Mouse (Mus musculus): ENCODE measurements around the gene Gp1bb.

Gene Gp1bb

DNA sequence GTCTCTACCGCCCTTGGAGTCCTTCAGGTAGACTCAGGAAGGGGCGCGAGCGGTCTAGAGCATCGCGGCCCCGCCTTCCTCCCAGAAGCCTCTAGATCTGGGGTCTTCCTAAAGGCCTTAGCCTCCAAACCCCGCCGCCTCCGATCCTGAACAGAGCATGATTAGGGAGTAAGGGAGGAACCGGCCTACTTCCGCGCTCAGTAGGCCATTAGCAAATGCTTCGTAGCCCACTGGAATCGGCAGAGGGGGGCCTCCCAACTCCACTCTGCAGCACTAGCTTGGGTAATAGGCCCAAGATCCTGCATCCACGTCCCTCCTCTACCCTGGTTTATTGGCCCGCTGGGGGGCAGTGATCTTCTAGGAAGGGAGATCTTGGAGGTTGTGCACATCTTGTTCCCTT is at the start of gene Gp1bb:
TSS of gene Gp1bb (minus strand) at position 385 of the 400 bp plus-strand sequence.
- no peak for DNase-seq

DNA sequence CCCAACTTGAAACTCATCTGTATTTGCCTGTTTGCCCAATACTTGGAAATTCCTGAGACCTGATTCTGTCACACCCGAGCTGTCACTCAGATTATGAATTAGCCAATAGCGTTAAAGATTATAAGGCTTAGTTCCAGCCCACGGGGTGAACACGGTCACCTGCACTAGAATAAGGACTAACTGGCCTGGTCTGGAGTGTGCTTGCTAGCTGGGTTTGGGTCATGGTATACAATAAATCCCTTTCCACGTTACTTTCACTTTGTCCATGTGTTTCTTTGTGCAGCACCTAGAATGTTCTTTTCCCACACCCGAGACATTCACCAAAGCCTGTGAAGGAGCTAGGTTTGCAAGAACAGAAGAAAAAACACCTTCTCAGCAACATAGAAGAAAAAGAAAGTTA is 47.7 kb upstream of the Gp1bb start:
- DNase-seq, result no peak

- no peak for DNase-seq
These were observed 36.4 kb upstream of the Gp1bb start for GRCm38 (mm10) chr16:18658597-18658996.

GRCm38 (mm10) chr16:18655372-18656098 is 33.3 kb upstream of the Gp1bb start:
- no peak for DNase-seq

- no peak for DNase-seq
These were observed 31.3 kb upstream of the Gp1bb start for GRCm38 (mm10) chr16:18653290-18654160.

- no peak for DNase-seq
These were observed 26.9 kb upstream of the Gp1bb start for GRCm38 (mm10) chr16:18649126-18649525.

DNA sequence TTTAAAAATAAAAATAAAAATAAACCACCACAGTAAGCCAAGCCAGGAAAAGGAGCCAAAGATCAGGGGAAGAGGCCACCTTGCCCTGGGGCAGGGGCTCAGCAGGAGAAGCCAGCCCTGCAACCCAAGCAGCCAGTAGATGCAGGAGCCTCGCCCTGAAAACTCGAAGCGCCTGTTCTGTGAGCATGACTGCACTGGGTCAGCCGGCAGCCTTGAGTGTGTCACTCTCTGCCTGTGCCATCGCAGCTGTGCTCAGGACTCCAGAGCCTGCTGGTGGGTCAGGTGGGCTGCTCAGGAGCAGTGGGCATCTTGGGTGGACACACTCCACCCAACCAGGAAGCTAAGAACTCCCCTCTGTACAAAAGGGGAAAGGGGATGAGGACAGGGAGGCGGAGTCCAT is 23.1 kb upstream of the Gp1bb start:
- DNase-seq, result no peak

DNA sequence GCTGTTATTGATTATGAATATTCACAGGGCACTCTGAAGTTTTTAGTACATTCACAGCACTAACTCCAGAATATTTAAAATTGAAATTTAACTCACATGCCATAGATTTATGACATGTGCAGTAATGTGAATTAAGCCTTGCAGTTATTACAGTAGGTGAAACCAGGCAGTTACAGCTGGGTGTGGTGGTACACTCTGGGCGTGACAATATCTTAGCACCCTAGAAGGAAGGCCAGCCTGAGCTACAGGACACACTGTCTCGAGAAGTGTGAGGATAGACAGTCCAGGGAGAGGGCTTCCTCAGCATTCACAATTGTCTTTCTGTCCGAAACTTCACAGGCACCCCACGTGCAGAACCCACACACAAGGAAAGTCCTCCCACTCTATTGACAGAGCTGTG is 22.3 kb upstream of the Gp1bb start:
- DNase-seq, result no peak

DNA sequence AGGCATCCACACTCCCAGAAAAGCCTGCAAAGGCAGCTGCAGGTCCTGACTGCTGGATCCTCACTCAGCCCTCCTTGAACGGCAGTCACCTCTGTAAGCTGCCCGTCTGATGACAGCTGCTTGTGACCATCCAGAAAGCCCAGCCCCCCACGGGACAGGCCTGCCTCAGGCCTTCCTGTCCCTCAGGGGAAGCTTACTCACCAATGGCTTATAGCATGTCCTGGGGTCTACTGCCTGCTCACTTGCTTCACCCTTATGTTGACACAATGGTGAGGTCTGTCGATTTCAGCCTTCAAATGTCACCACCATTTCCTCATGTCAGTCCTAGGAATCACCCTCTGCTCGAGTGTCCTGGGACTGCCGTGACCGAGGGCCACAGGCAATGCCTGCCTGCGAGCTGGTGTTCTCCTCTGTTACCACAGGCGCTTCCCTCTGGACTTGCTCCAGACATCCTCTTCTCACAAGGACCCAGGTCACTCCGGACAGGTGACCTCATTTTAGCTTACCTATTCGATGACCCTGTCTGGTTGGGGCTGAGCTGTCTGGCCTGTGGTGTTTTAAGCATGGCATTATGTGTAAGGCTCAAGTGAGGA is 21.3 kb upstream of the Gp1bb start:
- no peak for DNase-seq

DNA sequence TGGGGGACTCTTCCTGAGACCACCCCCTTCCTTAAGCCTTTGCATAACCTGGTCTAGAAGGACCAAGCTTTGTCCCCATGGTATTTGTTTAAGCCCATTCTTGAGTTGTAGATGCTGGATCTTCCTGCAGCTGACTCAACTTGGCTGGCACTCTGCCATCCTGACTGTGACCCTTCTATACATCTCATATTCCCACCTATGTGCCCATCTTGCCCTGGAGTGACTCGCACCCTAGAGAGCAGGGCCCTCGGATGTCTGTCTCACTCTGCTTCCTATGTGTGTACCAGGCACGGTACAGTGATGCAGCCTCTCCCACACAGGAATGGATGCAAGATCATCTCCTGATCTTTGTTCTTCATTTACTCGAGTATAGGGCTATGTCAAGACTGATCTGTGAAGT is 20.7 kb upstream of the Gp1bb start:
- DNase-seq, result no peak

DNA sequence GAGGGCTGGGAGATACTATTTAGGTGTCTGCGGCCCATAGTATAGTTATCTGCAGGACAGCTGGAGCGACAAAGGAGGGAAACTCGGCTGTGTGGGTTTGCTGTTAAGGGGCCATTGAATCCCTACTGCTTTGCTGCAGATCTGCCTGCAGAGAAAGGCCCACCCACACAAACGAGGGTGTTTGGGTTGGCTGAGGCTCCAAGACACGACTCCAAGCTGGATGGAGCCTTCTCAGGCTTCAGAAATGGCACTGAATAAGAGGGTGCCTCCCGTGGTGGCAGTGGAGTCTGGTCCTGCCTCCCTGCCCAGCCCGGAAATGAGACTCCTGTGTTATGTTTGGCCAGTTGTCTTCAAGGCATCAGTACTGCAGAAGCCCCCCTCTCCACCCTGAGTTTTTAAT is 20.1 kb upstream of the Gp1bb start:
- no peak for DNase-seq

- no peak for DNase-seq
These were observed 17.3 kb upstream of the Gp1bb start for GRCm38 (mm10) chr16:18639382-18639929.

DNA sequence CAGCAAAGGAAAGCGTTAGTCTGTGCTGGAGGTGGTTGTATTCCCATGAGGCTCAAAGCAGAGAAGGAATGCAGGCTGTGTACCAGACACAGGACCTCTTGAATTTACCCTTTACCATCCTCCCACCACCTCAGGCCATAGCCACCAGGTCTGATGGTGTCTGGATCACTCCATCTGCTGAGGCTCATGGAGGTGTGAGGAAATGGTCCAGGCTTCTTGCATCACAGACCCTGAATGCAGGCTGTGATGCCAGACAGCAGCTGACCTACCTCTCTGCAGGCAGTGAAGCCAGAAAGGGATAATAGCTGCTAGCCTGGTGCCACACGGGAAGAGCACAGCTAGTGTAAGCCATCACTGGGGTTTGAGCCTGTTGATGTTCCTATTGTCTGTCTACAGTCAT is 16.2 kb upstream of the Gp1bb start:
- no peak for DNase-seq

- DNase-seq, result no peak
These were observed 14.6 kb upstream of the Gp1bb start for GRCm38 (mm10) chr16:18636804-18637203.

DNA sequence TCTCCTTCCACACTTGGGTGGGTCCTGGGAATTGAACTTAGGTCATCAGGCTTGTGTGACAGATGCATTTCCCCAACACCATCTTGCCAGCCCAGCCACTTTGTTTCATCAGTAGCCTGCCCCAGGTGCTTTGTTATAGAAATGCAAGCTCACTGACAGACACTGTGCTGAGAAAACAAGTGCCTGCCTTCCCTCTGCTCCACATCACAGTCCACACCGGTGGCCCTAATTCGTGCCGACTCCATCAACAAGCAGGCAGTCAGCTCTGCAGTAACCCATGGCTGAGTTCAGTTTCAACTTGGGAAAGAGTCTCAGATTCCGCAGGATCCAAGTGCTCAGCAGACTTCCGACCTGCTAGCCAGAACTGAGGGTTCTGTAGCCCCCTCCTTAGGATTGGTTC is 14.2 kb upstream of the Gp1bb start:
- no peak for DNase-seq

DNA sequence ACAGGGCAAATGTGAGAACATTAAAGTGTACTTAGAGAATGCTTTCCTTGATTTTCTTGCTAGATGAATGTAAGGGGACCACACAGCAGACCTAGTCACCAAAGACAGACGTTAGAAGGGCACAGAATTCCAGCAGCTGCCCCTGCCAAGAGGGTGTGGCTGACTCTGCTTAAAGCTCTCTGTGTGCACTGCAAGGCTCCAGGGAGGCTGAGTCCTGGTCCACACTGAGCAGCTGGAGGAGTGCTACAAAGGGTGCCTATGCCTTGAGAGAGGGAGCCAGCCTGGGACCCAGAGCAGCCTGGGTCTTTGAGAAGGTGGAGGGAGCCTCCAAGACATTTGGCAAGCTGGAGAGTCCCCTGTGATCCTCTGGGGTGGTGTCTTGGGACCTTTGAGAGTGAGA is 11.1 kb upstream of the Gp1bb start:
- no peak for DNase-seq

GRCm38 (mm10) chr16:18632816-18633215 is 10.6 kb upstream of the Gp1bb start:
- no peak for DNase-seq

DNA sequence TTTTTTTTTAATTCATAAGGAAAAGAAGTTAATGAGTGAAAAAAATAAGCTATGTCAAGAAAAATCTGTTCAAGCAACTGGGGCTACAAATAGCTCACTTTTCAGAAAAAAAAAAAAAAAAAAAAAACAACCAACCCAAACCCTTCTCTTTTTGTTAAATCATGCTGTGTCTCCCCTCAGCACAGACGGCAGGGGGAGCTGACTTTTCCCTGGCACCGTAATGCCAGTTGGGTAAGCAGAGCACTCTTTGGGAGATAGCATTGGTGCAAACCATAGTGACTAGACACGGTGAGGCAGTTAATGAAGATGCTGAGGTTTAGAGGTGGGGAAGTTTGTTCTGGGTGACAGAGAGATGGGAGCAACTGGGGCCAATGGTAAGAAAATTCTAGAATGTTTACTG is 9.9 kb upstream of the Gp1bb start:
- no peak for DNase-seq

DNA sequence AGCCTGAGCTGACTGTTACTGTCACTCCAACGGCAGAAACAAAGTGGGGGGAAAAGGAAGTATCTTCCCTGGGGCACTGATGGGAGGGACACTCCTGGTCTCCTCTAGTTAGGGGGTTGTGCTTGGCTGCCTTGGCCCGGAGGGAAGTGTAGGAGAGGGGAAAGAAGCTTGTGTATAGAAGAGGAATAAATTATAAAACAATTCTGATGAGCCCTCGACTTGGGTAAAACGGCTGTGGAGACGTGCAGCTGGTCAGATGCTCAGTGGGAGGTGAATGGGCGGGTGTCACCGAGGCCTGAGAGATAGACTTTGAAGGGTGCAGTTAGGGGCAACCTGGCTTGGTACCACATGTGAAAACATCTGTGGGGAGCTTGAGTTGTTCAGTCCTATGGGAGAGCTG is 8.9 kb upstream of the Gp1bb start:
- no peak for DNase-seq

- DNase-seq, result no peak
These were observed 8.1 kb upstream of the Gp1bb start for GRCm38 (mm10) chr16:18630291-18630690.

DNA sequence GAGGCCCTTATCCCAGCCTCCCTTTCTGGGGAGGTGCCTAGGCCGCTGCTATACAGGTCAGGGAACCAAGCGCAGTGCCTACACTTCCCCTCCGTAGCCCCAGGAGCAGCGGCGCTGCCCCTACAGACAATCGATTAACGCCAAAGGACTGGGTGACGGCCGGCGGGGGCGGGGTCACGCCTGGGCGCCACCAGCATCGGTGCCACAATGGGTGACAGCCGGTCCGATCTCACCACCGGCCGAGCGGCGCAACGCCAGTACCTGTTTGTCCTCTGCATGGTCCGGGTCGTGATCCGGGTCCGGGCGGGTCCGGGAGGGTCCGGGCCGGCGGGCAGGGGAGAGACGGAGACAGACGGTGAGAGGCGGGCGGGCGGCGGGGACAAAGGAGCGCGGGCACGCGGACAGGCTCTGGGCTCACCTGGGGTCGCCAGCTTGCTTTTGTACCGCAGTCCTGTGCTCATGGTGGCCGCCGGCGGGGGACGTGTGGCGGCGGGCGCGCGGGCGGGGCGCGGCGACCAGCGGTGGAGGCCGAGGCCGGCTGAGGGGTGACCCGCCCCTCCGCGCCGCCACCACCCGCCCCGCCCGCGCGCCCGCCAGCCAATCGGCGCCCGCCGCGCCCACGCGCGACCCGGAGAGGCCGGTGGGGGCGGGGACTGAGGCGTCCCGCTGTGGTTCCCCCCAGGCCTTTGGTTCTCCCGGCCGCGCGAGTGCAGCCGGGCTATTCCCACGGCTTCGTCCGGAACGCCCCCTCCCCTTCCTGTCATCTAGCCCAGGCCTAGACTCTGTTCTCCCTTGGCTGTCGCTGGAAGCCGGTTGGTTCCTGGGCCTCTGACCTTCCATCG is 7.4 kb upstream of the Gp1bb start, which contains the start of gene Sept5:
TSS of gene Sept5 (minus strand) at position 565 of the 842 bp plus-strand sequence.
- DNase-seq, result no peak

GRCm38 (mm10) chr16:18628948-18629340 is 6.7 kb upstream of the Gp1bb start:
- DNase-seq, result no peak
